Mouse (Mus musculus): ENCODE results near the gene Exd1.
A peak's percentile ranks its signal among the peaks of the same experiment; 100 is the strongest.

The Exd1 gene

DNA sequence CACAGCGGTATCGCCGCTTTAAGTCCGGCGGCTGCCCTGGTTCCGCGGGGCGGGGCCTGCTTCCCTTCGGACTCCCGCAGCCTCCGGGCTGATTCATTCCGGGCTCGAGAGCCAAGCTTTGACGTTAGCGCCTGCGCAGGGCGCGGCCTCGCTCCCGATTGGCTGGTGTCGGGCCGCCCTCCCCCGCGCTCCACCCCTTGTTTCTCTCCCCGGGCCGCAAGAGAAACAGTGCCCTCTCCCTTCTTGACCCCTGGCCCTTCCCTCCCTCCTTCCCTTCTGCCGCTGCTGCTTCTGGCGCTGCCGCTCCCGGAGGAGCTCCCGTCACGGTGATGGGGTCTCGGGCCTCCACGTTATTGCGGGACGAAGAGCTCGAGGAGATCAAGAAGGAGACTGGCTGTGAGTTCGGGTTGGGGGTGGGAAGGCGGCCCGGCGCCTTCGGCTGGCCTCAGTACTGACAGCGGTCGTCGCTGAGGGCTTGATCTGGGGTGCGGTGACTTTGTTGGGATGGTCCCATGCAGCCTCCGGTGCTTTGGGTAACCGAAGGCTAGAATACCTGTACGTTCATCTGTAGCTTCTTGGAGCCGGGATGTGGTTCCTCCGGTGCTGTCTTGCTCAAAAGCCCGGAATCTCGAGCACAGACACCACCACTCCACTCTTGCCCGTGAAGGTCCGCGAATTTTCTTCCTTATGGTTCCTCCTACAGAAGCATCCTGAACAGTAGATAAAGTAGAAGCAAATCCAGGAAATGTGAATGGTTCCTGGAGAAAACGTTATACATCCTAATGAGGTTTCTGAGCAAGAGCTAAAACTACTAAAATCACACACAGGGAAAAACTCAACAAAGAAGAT lies at the start of gene Exd1, which contains the start of gene Chp1:
Exd1 (minus strand) TSS at position 106 of the 849 bp plus-strand sequence.
Chp1 (plus strand) TSS at position 176 of the 849 bp plus-strand sequence.
- peak; percentile 99 to 100 for DNase-seq

DNA sequence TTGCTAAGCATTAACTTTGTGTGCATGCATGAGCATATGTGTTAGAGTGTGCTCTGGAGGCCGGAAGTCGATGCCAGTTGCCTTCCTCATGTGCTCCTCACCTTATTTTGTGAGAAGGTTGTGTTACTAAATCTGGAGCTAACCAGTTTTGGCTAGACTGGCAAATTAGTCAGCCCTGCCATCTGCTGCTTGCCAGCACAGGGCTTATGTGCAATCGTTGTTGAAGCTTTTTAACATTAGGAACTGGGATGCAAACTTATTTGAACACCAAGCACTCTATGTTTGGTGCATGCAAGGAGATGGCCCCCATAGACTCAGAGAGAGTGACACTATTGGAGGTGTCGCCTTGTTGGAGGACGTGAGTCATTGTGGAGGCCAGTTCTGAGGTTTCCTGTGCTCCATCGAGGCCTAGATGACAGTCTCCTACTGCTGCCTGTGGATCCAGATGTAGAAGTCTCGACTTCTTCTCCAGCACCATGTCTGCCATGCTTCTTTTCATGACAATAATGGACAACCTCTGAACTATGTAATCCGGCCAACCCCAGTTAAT lies 49.4 kb upstream of the Exd1 start:
- peak; percentile 30 to 47 for DNase-seq

DNA sequence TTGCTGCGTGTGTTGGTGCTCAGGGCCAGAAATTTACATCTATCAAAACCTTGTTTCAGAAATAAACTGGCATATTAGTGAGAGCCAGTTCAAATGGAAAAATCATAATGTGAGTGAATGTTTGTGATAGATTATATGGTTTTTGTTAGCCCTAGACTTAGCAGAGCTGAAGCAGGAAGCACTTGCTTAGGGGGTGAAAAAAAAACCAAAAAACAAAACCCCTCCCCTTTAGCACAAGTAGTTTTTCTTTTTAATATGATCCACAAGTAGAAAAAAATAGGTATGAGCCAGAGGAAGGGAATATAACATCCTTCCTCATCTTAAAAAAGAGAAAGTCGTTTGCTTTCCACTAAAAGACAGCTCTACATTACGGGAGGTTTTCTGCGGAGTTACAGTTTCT lies 47.9 kb upstream of the Exd1 start:
- DNase-seq: no peak

DNA sequence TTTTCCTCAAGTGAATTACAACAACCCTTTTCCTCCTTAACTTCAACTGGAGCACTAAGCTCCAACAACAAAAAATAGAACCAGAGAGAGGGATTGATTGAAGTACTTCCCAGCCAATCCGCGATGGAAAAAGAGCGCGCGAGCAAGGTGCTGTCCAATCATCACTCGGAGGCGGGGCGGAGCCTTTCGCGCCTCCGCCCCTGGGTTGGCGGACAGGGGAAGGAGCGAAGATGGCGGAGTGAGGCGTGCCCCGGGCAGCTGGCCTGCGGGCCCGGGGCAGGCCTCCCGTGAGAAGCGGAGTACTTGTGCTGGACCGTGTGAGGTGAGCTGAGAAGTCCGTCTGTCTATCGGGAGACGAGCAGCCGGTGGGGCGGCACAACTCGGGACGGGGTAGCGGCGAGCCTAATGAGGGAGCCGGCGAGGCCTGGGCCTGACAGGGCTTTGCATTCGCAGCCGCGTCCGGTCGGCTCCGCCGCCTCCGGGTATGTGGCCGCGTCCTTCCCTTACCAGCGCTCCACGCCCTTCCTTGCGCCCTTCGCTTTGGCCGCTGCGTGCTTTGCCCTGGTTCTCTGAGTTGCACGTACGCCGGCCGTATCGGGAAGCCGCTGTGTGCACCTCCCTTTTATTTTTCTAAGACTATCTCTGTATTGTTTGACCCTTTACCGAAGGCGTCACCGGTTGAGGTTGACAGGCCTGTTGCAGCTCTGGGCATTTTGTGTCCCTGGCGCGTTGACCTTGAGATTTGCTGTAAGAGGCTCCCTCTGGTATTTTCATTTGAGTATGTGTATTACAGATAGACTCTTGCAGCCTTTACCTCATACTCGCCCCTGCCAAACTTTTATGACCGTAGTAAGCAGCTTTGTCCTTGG lies 46.9 kb upstream of the Exd1 start:
- peak; percentile 95 to 99 for DNase-seq

DNA sequence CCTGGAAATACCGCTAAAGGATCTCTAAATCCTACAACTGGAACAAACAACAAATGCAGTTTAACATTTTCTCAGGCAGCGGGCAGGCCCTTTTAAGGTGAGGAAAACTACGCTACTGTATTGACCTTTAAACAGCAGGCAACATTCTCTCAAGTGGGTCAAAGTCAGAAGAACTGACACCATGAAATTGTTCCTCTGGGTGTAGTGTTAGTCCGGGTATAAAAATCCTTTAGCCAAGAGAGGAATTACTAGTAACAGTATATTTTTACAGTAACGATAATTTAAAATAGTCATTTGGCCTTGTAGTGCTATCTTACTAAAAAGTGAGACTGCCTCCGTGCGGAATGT lies 46.3 kb upstream of the Exd1 start:
- DNase-seq: peak in 1 of 2 experiments; percentile 20

DNA sequence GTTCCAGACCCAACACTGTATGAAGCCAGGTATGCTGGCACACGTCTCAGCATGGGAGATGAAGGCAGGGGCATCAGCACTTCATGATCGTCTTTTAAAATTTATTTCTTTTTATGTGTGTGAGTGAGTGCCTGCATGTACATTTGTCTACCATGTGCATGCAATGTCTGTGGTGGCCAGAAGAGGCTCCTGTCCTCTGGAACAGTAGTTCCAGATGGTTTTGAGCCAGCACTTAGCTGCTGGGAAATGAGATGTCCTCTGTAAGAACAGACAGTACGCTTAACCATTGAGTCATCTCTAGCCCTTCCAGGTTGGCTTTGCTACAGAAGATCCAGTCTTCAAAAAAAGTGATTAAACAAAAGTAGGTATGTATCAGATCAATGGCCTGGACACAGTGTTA lies 43.8 kb upstream of the Exd1 start:
- DNase-seq: no peak

DNA sequence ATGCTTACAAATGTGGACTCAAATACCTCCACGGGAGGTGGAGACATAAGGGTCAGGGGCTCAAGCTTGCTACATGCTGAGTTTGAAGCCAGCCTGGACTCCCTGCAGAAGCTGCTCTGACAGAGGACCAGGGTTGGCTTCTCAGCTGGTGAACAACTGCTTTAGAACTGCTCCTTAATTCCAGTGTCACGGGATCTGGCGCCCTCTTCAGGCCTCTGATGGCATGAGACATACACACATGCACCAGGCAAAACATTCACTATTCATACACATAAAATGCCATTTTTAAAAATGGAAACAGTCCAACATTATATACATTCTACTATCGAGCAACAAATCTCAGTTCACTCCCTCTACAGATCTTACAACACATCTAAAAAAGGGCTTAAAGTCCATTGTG lies 40.0 kb upstream of the Exd1 start:
- peak; percentile 42 to 53 for DNase-seq

DNA sequence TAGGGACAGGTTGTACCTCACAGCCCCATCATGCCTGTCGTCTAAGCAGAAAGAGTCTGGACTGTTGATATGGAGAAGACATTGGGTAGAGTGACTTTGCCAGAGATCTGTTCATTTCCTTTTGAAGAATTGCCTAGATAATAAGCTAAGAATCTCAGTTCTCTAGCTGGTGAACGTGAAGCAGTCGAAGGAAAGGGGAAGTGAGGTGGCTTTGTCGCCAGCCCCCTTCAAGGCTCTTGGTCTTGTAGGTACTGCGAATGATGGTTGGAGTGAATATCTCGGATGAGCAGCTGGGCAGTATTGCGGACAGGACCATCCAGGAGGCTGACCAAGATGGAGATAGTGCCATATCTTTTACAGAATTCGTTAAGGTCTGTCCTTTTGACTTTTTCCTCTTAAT lies 36.9 kb upstream of the Exd1 start:
- no peak for DNase-seq

DNA sequence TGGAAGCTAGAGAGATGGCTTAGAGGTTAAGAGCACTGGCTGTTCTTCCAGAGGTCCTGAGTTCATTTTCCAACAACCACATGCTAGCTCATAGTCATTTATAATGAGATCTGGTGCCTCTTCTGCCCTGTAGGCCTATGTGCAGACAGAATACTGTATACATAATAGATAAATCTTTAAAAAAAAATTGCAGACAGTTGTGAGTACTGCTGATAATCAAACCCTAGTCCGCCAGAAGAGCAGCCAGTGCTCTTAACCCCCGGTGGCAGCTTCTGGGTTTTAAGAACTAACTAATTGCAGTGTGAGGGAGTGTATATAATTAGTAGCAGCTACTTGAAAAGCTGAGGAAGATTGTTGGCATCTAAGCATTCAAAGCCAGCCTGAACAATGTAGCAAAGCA lies 36.0 kb upstream of the Exd1 start:
- DNase-seq: no peak

DNA sequence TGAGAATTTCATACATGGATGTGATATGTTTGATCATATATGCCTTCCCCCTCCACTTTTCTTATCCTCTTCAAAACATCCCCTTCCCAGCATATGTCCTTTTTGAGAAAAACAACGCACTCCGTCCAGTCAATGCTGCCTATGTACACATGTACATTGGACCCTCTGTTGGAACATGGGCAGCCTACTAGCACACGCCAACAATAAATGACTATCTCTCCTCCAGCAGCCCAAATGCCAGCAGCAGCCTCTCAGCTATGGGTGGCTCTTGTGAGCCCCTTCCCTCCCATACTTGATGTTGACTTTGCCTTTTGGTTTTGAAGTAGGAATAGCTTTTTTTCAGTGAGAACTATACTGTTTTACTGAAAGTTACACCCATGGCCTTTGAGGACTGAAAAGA lies 34.1 kb upstream of the Exd1 start:
- DNase-seq: no peak

DNA sequence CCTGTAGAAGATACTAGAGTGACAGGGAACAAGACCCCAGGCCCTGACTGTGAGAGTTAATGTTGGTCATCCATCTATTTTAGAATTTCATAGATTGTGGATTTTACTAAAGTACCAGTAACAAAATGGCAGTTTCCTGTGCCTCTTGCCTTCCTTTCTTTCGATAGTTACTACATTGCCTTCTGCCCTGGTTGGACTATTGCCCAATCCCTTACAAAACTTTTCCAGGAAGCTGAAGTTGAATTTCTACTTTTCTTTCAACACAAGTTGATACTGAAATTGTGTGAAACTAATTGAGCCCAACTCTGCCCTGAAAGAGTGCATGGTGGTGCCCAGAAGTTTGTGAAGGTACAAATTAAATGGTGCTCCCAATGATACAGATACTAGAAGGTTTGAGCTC lies 25.0 kb upstream of the Exd1 start:
- no peak for DNase-seq

DNA sequence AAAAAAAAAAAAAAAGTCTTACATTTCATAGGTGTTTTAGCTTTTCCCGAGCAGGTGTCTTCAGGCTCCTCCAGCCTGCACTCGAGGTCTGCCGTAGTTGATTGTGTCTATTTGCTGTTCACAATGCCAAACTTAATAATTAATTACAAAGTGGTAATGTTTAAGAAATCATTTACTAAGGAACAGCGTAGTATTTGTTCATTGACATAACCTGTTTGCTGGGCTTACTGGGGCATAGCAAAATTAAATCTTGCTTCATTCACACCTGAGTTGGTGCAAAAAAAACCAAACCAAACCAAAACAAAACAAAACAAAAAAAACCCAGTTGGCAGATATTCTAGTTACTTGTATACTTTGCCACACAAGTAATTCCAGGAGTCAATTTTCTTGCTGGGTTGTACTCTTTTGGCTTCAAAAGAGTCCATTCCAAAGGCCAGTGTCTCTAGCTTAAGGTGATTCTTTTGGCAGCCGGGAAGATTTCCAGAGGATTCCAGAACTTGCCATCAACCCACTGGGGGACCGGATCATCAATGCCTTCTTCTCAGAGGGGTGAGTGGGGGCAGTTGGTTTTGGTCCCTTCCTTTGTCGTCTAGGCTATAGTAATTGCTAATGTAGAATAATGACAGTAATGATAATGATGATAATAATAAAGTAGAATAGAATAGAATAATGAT lies 18.9 kb upstream of the Exd1 start:
- DNase-seq: no peak

DNA sequence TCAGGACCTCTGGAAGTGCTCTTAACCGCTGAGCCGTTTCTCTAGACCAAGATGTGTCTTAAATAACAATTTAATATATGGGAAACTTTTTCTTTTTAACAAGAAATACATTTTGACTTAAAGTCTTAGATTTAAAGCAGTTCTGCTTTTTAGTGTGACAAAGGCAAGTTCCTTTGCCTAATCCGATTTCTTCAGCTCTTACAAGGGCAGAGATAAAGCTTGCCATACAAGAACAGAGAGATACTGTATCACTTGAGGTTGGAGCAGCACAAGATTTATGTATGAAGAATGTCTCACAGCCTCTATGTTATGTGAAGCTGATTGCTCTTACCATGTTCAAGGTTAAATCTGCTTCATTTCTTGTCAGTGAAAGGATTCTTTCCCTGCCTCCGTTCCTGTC lies 17.9 kb upstream of the Exd1 start:
- DNase-seq: no peak

DNA sequence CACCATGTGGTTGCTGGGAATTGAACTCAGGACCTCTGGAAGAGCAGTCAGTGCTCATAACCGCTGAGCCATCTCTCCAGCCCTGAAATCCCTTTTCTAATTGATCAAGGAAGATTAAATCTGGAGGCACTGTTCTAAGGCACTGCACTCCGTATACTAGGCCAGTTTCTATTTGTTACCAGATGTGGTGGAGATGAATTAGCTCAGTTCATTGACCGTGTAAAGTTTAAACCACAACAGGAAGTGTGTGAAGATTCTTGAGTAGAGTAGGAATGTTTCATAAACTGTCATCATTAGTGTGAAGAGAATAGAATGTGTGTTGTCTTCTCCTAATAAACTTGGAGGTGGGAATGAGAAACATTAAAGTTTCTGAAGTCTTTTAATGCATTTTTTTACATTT lies 14.4 kb upstream of the Exd1 start:
- DNase-seq: no peak

DNA sequence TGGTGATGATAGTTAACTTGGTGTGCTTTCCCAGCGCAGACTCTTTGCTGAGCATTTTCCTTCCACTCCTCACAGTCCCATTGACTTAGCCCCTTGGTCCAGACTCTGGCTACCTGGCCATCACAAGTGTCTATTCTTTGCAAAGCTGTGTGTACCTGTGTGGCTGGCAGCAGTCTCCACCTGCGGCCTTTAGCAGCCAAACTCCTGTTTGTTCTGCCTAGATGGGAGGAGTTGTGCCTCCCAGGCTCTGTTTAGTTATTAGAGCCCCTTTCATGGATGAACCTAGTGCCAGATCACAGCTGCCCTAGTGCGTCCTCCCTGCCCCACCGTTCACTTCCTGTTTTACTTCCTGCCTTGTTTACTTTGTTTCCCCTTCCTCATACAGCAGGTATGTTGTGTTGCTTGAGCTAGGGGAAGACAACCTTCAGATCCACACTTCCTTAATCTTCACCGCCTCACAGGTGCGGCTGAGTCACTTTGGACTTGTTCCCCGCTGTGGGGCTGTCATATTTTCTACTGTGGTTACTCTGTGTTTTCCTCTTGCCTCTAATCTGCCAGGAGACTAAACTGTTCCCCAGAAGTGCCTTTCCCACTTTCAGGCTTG lies 11.4 kb upstream of the Exd1 start:
- DNase-seq: no peak

DNA sequence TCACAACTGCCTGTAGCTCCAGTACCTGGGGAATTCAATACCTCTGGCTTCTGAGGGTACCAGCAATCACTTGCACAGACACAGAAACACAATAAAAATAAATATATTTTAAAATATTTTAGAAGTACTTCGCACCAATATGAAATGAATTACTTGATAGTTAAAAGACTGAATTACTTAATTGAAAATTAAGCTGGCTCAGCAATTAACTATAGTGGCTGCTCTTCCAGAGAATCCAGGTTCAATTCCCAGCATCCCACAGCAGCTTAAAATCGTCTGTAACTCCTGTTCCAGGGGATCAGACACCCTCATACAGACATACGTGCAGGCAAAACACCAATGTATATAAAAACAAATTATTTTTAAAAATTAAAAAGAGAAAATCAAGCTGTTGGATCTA lies 10.6 kb upstream of the Exd1 start:
- DNase-seq: no peak

DNA sequence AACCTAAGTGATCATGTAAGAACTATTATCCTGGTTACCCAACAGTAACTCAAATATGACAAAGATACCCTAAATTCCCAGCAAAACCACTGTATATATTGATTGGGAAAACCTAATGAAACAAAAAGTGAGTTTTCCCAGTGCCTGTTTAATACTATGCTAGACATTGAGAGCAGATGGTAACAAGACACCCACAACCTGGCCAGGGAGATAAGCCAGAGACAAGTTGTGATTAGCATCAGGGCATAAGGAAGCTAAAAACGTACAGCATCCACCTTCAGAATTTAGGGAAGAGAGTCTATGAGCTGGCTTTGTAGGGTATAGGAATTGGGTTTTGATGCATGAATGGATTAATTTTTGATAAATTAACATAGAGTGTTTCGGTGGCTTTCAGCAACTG lies 2.3 kb upstream of the Exd1 start:
- DNase-seq: no peak

DNA sequence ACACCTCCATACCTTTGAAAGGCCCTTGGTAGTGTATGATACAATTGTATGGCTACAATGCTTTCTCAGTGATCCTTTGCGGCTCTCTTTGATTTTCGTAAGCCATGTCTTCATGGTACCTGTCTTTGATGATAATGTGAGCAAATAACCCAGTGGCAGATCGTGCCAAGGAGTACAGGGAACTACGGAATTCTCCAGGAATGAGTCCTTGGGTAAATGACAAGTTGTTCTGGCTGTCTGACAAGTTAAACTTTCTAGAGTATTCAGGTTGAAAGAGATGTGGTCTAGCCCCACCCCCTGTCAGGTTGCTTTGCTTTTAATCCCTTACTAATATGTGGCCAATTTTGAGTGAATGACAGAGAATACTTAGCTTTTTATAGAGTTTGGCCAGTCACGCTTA lies 1.3 kb upstream of the Exd1 start:
- no peak for DNase-seq

DNA sequence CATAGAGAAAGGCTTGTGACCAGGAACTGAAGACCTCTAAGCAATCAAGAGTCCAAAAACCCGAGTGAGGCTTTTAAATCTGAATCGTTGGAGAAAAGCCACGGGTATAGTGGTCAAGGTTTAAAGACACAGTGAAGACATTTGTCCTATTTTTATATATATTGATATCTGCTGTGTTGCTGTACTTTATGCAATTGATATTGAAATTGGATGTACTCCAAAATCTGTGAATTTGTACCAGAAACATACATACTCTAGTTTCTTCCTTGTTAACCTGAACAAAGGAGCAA lies 889 bp upstream of the Exd1 start:
- no peak for DNase-seq

DNA sequence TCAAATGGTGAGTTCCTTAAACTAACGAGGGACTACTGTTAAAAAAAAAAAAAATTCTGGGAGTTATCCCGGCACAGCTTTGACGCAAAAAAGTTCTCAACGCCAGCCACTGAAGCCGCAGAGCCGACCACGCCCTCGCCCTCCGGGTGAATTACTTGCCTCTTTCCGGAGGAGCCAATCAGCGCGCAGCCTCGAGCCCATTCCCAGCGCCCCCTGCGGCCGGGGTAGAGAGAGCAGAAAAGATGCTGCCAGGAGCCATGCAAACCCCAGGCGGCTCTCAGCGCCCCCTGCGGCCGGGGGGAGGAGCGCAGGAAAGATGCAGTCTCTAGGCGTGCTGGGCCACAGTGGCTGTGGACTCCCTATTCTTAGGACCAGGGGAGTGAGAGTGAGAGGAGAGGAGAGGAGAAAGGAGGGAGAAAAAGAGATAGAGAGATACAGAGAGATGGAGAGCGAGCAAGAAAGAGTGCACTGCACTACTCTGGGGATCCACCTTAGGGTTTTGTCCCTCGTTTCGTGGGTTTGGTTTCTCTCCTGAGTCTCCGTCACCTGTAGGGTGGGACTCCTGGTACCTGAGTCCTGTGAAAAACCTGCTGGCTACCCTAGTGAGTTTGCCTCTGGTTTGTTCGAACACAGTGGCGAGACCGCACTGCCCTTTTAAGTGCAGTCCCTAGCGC lies 442 bp downstream of the Exd1 start:
- DNase-seq: peak; percentile 63 to 74

DNA sequence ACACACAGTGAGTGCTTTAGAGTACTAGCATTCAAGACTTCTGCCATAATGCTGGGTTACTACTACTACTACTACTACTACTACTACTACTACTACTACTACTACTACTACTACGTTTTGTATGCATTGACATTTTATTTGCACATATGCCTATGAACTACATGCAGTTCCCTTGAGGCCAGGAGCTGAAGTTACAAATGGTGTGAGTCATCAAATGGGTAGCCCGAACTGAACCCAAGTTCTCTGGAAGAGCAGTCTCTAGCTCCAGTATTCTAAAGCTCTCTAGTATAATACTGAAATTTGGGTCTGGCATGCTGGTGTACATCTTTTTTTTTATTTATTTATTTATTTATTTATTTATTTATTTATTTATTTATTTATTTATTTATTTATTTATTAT lies 3.8 kb downstream of the Exd1 start:
- no peak for DNase-seq

DNA sequence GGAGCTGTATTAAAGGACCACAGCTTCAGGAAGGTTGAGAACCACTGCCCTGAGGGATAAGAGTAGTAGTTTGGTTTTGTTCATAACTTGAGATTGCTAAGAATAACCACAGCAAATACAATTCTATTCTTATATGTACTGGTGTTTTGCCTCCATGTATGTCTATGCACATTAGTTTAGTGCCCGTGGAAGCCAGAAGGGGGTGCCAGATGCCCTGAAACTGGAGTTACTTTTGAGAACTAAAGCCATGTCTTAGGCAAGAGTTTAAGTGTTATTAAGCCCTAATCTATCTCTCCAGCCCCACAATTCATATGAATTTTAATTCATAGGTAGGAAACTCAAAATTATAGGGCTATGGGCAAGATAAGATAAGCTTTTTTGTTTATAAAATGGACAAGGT lies 5.3 kb downstream of the Exd1 start:
- DNase-seq: peak in 1 of 2 experiments; percentile 28
